ENCODE assay signal across 21 mouse cellular contexts in genomic region chr5:45496930-45497550, GRCm38 (mm10). TPM values are rescaled to one million over a fixed set of nuclear protein-coding genes. Genes with fewer than 3 reads are reported as not detected.
DNase-seq lines count a peak whose midpoint lies in the region; ATAC-seq and TF ChIP-seq lines count a peak whose summit lies in the region.
"Had no signal": no experiment of that assay in that cellular context is flagged by ENCODE, and none has a peak within 500 bp of the region (broad histone marks: within the 10 kb centered on the region; RNA-seq: fewer than 3 reads in every experiment).

No protein-coding gene starts in this region.

- H3K4me3 ChIP-seq in limb, embryonic 13.5 days, result no peak overlapping the region
- no peak overlapping the region for H3K4me3 ChIP-seq in limb, embryonic 10.5 days
- H3K4me3 ChIP-seq in small intestine, adult 2 months (ENCODE audit: low read depth, low read length), result peak overlapping the region; percentile 23
- H3K4me3 ChIP-seq: embryonic facial prominence, embryonic 12.5 days; erythroblast, embryonic 14.5 days; forebrain, embryonic 15.5 days; heart, embryonic 15.5 days; liver, embryonic 13.5 days; lung, embryonic 15.5 days; neural tube, embryonic 12.5 days had no signal

- no peak overlapping the region for H3K27ac ChIP-seq in limb, embryonic 13.5 days
- H3K27ac ChIP-seq in limb, embryonic 10.5 days, result no peak overlapping the region
- no peak overlapping the region for H3K27ac ChIP-seq in small intestine, adult 2 months (ENCODE audit: insufficient read depth, low read depth, low read length)
- H3K27ac ChIP-seq: embryonic facial prominence, embryonic 12.5 days; forebrain, embryonic 15.5 days; heart, embryonic 15.5 days; liver, embryonic 13.5 days; lung, embryonic 15.5 days; neural tube, embryonic 12.5 days had no signal

- no peak for TF ChIP-seq POLR2A in small intestine, adult 2 months (IDR thresholded peaks at IDR 0.05; ENCODE audit: low read depth, low read length)

- peaks cover 23% of the 10 kb centered on the region for H3K4me1 ChIP-seq in limb, embryonic 13.5 days
- peaks cover 15% of the 10 kb centered on the region for H3K4me1 ChIP-seq in limb, embryonic 10.5 days
- peaks cover 13% of the 10 kb centered on the region; the same call in 1 of the 2 replicates for H3K4me1 ChIP-seq in small intestine, adult 2 months (ENCODE audit: control insufficient read depth, insufficient read depth, insufficient read length, low read length)

- no peaks in the 10 kb centered on the region for H3K9me3 ChIP-seq in limb, embryonic 13.5 days
- no peaks in the 10 kb centered on the region for H3K9me3 ChIP-seq in limb, embryonic 10.5 days (replicated peaks)
- H3K9me3 ChIP-seq: embryonic facial prominence, embryonic 12.5 days; forebrain, embryonic 15.5 days; heart, embryonic 15.5 days; liver, embryonic 13.5 days; lung, embryonic 15.5 days; neural tube, embryonic 12.5 days had no signal

- no peak overlapping the region for H3K4me2 ChIP-seq in limb, embryonic 13.5 days (replicated peaks)
- H3K4me2 ChIP-seq: embryonic facial prominence, embryonic 12.5 days; forebrain, embryonic 15.5 days; heart, embryonic 15.5 days; liver, embryonic 13.5 days; lung, embryonic 15.5 days; midbrain, embryonic 11.5 days; neural tube, embryonic 12.5 days had no signal

- ATAC-seq in limb, embryonic 13.5 days (ENCODE audit: low FRiP score, low read depth), result no peak
- ATAC-seq: forebrain, embryonic 15.5 days; hindbrain, embryonic 16.5 days had no signal

- TF ChIP-seq CTCF in small intestine, adult 2 months (IDR thresholded peaks at IDR 0.05; ENCODE audit: extremely low read depth, insufficient read length, insufficient replicate concordance, low read depth, low read length), result no peak

- peaks cover 68% of the 10 kb centered on the region for H3K36me3 ChIP-seq in limb, embryonic 13.5 days
- H3K36me3 ChIP-seq in limb, embryonic 10.5 days, result peaks cover 69% of the 10 kb centered on the region
- peaks cover 60% of the 10 kb centered on the region for H3K36me3 ChIP-seq in small intestine, adult 2 months (ENCODE audit: control insufficient read depth, insufficient read depth, low read length)

- peak overlapping the region; percentile 8; the same call in 1 of the 2 replicates for H3K9ac ChIP-seq in limb, embryonic 13.5 days
- H3K9ac ChIP-seq: embryonic facial prominence, embryonic 12.5 days; forebrain, embryonic 15.5 days; heart, embryonic 15.5 days; liver, embryonic 13.5 days; lung, embryonic 15.5 days; neural tube, embryonic 12.5 days had no signal

- H3K27me3 ChIP-seq in limb, embryonic 13.5 days, result no peaks in the 10 kb centered on the region
- no peaks in the 10 kb centered on the region for H3K27me3 ChIP-seq in limb, embryonic 10.5 days (ENCODE audit: low read depth, poor library complexity, severe bottlenecking)
- H3K27me3 ChIP-seq in small intestine, adult 2 months (ENCODE audit: control insufficient read depth, insufficient read depth, low read length), result no peaks in the 10 kb centered on the region
- H3K27me3 ChIP-seq: embryonic facial prominence, embryonic 12.5 days; forebrain, embryonic 15.5 days; heart, embryonic 15.5 days; liver, embryonic 13.5 days; lung, embryonic 15.5 days; neural tube, embryonic 12.5 days had no signal

- peak; percentile 16 to 17 for DNase-seq in cerebellum, postnatal 10 days
- DNase-seq in cerebellum, adult 11 months, result no peak
- DNase-seq in limb, embryonic 10.5 days (ENCODE audit: low spot score), result no peak
- DNase-seq in ES-CJ7 (ENCODE audit: low read depth, low spot score), result peak; percentile 51
- no peak for DNase-seq in natural killer cell, adult 2 months (ENCODE audit: low spot score in 2 of 2)
- DNase-seq: cerebellum, adult 9-10 months; gastrocnemius, postnatal 25 days; kidney, adult 11 months; liver, embryonic 13.5 days; thymus, postnatal 14 days had no signal

- 82% methylated on average over 12 of the region's 12 CpGs for WGBS in limb, embryonic 13.5 days
- WGBS in limb, embryonic 10.5 days, result 93% methylated on average over 12 of the region's 12 CpGs
- 84% methylated on average over 12 of the region's 12 CpGs for WGBS in small intestine, adult 2 months

RNA-seq across cellular contexts. Expression of gene Lap3, which starts 3.9 kb away (rescaled TPM):
- 78.2 and 78.8 TPM in 2 replicates for polyA plus RNA-seq in limb, embryonic 13.5 days (2015; fragmentation: Nextera tagmentation; extraction: Ambion mirVana)
- 103 and 121 TPM in 2 replicates for polyA plus RNA-seq in limb, embryonic 10.5 days (2016; fragmentation: Nextera tagmentation; extraction: Ambion mirVana)
- polyA plus RNA-seq in small intestine, adult 2 months (2012; rRNA removed), result 16.9 and 134 TPM in 2 replicates

RNA-seq across cellular contexts. Expression of gene Med28, which starts 23.0 kb away (rescaled TPM):
- 256 and 263 TPM in 2 replicates for polyA plus RNA-seq in limb, embryonic 13.5 days (2015; fragmentation: Nextera tagmentation; extraction: Ambion mirVana)
- polyA plus RNA-seq in limb, embryonic 10.5 days (2016; fragmentation: Nextera tagmentation; extraction: Ambion mirVana), result 314 and 323 TPM in 2 replicates
- polyA plus RNA-seq in small intestine, adult 2 months (2012; rRNA removed), result 39.5 and 81.3 TPM in 2 replicates

RNA-seq across cellular contexts. Expression of gene Clrn2, which starts 43.5 kb away (rescaled TPM):
- polyA plus RNA-seq in limb, embryonic 13.5 days (2015; fragmentation: Nextera tagmentation; extraction: Ambion mirVana), result not detected in 2 replicates
- not detected in 2 replicates for polyA plus RNA-seq in limb, embryonic 10.5 days (2016; fragmentation: Nextera tagmentation; extraction: Ambion mirVana)
- not detected in 2 replicates for polyA plus RNA-seq in small intestine, adult 2 months (2012; rRNA removed)
- polyA plus RNA-seq: embryonic facial prominence, embryonic 12.5 days; erythroblast, embryonic 14.5 days; heart, embryonic 15.5 days; liver, embryonic 13.5 days; lung, embryonic 15.5 days; neural tube, embryonic 12.5 days; testis, adult 2 months had no signal

RNA-seq across cellular contexts. Expression of gene Qdpr, which starts 47.0 kb away (rescaled TPM):
- polyA plus RNA-seq in limb, embryonic 13.5 days (2015; fragmentation: Nextera tagmentation; extraction: Ambion mirVana), result 122 and 128 TPM in 2 replicates
- 129 and 133 TPM in 2 replicates for polyA plus RNA-seq in limb, embryonic 10.5 days (2016; fragmentation: Nextera tagmentation; extraction: Ambion mirVana)
- polyA plus RNA-seq in small intestine, adult 2 months (2012; rRNA removed), result 47.2 and 84.8 TPM in 2 replicates

Comparison
In these comparisons a context has a peak if more than half of its experiments do, and no peak if none do; other contexts are left out.
1. DNase-seq: peak in cerebellum, postnatal 10 days (2 of 2) and ES-CJ7 (single experiment); none in cerebellum, adult 11 months (single experiment), limb, embryonic 10.5 days (single experiment) and natural killer cell, adult 2 months (0 of 2).